8 mouse cellular contexts compared by ENCODE assay signal in the genomic region with DNA sequence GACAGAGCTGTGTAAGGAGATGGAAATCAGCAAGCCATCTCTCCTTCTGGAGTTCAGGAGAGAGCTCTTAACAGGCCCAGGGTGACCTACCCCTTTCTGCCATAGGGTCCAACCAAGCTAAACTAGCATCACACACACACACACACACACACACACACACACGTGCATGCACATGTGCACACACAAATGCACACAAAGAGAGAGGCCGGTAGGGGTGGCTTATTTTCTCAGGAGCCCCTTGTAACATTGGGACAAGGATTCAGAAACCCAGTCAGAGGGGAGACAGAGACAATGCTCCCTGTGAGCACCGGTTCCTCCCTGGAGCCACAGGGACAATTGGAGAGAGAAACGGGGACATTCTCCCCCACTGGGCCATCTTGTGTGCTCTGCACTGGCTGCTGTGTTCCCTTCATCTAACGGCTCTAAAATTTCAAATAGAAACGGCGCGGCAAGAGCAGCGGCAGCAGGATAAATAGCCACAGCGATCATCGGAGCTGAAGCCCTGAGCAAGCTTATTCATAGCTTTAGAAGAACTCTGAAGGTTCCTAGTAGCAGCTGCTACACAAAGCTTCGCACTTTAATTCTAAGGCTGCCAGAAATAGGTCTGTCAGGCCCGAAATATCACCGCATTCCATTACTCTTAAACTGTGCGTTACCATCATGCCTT. TPM values are rescaled to one million over a fixed set of nuclear protein-coding genes. Genes with fewer than 3 reads are reported as not detected.
DNase-seq lines count a peak whose midpoint lies in the region; ATAC-seq lines count a peak whose summit lies in the region.

No protein-coding gene starts in this region.

- DNase-seq in heart, adult 9 months (ENCODE audit: low spot score in 2 of 2): no peak
- DNase-seq in cerebellum, adult 9-11 months: peak; percentile 52
- peak; percentile 75 for DNase-seq in forebrain, embryonic 14.5 days (ENCODE audit: low spot score)
- no peak for DNase-seq in thymus, postnatal 0 days (ENCODE audit: low spot score)
- DNase-seq in thymus, adult 18-20 months: no peak
- no peak for DNase-seq in MN1 (ENCODE audit: low spot score)

- H3K27ac ChIP-seq in heart, embryonic 16.5 days (ENCODE audit: low read length): peak overlapping the region; percentile 80
- H3K27ac ChIP-seq in forebrain, embryonic 14.5 days (ENCODE audit: low read depth, low read length): peak overlapping the region; percentile 86
- H3K27ac ChIP-seq in midbrain, embryonic 13.5 days: peak overlapping the region; percentile 88

- no peak overlapping the region for H3K4me3 ChIP-seq in heart, embryonic 16.5 days (ENCODE audit: low read length)
- no peak overlapping the region for H3K4me3 ChIP-seq in forebrain, embryonic 14.5 days (ENCODE audit: low read depth, low read length)
- peak overlapping the region; percentile 7; the same call in 1 of the 2 replicates for H3K4me3 ChIP-seq in midbrain, embryonic 13.5 days (replicated peaks)

- H3K9me3 ChIP-seq in heart, embryonic 16.5 days (replicated peaks; ENCODE audit: control insufficient read depth, low read length): peaks cover 3% of the 10 kb centered on the region
- no peaks in the 10 kb centered on the region for H3K9me3 ChIP-seq in forebrain, embryonic 14.5 days (replicated peaks; ENCODE audit: control insufficient read depth, low read length)
- H3K9me3 ChIP-seq in midbrain, embryonic 13.5 days: 0 out of 2 replicates have a peak, but pooled peaks cover 3% of the 10 kb centered on the region

- H3K9ac ChIP-seq in heart, embryonic 16.5 days (ENCODE audit: low read length): peak overlapping the region; percentile 50
- H3K9ac ChIP-seq in forebrain, embryonic 14.5 days (ENCODE audit: low read length): peak overlapping the region; percentile 44
- peak overlapping the region; percentile 64 for H3K9ac ChIP-seq in midbrain, embryonic 13.5 days (replicated peaks)

- peak overlapping the region; percentile 21 for H3K4me2 ChIP-seq in heart, embryonic 16.5 days (ENCODE audit: low read depth, low read length)
- peak overlapping the region; percentile 20 for H3K4me2 ChIP-seq in forebrain, embryonic 14.5 days (ENCODE audit: low read length)
- H3K4me2 ChIP-seq in midbrain, embryonic 13.5 days (replicated peaks): peak overlapping the region; percentile 49

- H3K27me3 ChIP-seq in heart, embryonic 16.5 days (ENCODE audit: control insufficient read depth, insufficient read depth, low read length): no peaks in the 10 kb centered on the region
- H3K27me3 ChIP-seq in forebrain, embryonic 14.5 days (replicated peaks; ENCODE audit: control insufficient read depth, insufficient read depth, low read length): no peaks in the 10 kb centered on the region
- peaks cover 29% of the 10 kb centered on the region for H3K27me3 ChIP-seq in midbrain, embryonic 13.5 days

- no peak for ATAC-seq in heart, embryonic 16.5 days (replicated peaks; ENCODE audit: extremely low read depth, insufficient read depth, low FRiP score)
- ATAC-seq in forebrain, embryonic 14.5 days: peak; percentile 10; the same call in 1 of the 2 replicates
- peak; percentile 14; the same call in 1 of the 2 replicates for ATAC-seq in midbrain, embryonic 13.5 days

- H3K4me1 ChIP-seq in heart, embryonic 16.5 days (ENCODE audit: control insufficient read depth, insufficient read depth, low read length): peaks cover 36% of the 10 kb centered on the region
- H3K4me1 ChIP-seq in forebrain, embryonic 14.5 days (ENCODE audit: control insufficient read depth, insufficient read depth, low read length): peaks cover 10% of the 10 kb centered on the region; the same call in 1 of the 2 replicates
- H3K4me1 ChIP-seq in midbrain, embryonic 13.5 days (replicated peaks): peaks cover 17% of the 10 kb centered on the region

- H3K36me3 ChIP-seq in heart, embryonic 16.5 days (ENCODE audit: control insufficient read depth, insufficient read depth): no peaks in the 10 kb centered on the region
- H3K36me3 ChIP-seq in forebrain, embryonic 14.5 days (ENCODE audit: control insufficient read depth, insufficient read depth, low read length): no peaks in the 10 kb centered on the region
- no peaks in the 10 kb centered on the region for H3K36me3 ChIP-seq in midbrain, embryonic 13.5 days

- 17% methylated on average over 15 of the region's 15 CpGs for WGBS in heart, embryonic 16.5 days
- whole genome bisulfite sequencing in forebrain, embryonic 14.5 days: 4% methylated on average over 15 of the region's 15 CpGs
- 4% methylated on average over 15 of the region's 15 CpGs for WGBS in midbrain, embryonic 13.5 days

RNA-seq across cellular contexts. Expression of a gene that starts 21.7 kb away (rescaled TPM):
- polyA plus RNA-seq in heart, embryonic 16.5 days (2015; fragmentation: Nextera tagmentation; extraction: Ambion mirVana): 38.2 and 41.8 TPM in 2 replicates
- polyA plus RNA-seq in forebrain, embryonic 14.5 days (2014; fragmentation: Nextera tagmentation; extraction: Ambion mirVana): 30.2 and 34.5 TPM in 2 replicates
- 18.7 and 23.6 TPM in 2 replicates for polyA plus RNA-seq in midbrain, embryonic 13.5 days (2015; fragmentation: Nextera tagmentation; extraction: Ambion mirVana)
- polyA plus RNA-seq in thymus, postnatal 0 days (2015; fragmentation: Nextera tagmentation; extraction: Ambion mirVana): 30.3 and 34.3 TPM in 2 replicates

RNA-seq across cellular contexts. Expression of a gene that starts 43.7 kb away (rescaled TPM):
- polyA plus RNA-seq in heart, embryonic 16.5 days (2015; fragmentation: Nextera tagmentation; extraction: Ambion mirVana): 0.27 and 0.84 TPM in 2 replicates
- polyA plus RNA-seq in forebrain, embryonic 14.5 days (2014; fragmentation: Nextera tagmentation; extraction: Ambion mirVana): 0.07 and 0.70 TPM in 2 replicates
- polyA plus RNA-seq in midbrain, embryonic 13.5 days (2015; fragmentation: Nextera tagmentation; extraction: Ambion mirVana): 2.2 and 2.8 TPM in 2 replicates
- 0.98 and 1.0 TPM in 2 replicates for polyA plus RNA-seq in thymus, postnatal 0 days (2015; fragmentation: Nextera tagmentation; extraction: Ambion mirVana)

RNA-seq across cellular contexts. Expression of a gene that starts 55.7 kb away (rescaled TPM):
- polyA plus RNA-seq in heart, embryonic 16.5 days (2015; fragmentation: Nextera tagmentation; extraction: Ambion mirVana): 10.3 and 11.3 TPM in 2 replicates
- polyA plus RNA-seq in forebrain, embryonic 14.5 days (2014; fragmentation: Nextera tagmentation; extraction: Ambion mirVana): 10.0 and 10.6 TPM in 2 replicates
- 9.1 and 9.2 TPM in 2 replicates for polyA plus RNA-seq in midbrain, embryonic 13.5 days (2015; fragmentation: Nextera tagmentation; extraction: Ambion mirVana)
- polyA plus RNA-seq in thymus, postnatal 0 days (2015; fragmentation: Nextera tagmentation; extraction: Ambion mirVana): 15.8 and 17.5 TPM in 2 replicates

Comparison
In these comparisons a context has a peak if more than half of its experiments do, and no peak if none do; other contexts are left out.
1. DNase-seq: peak in cerebellum, adult 9-11 months (single experiment) and forebrain, embryonic 14.5 days (single experiment); none in heart, adult 9 months (0 of 2), thymus, postnatal 0 days (single experiment), thymus, adult 18-20 months (0 of 2) and MN1 (single experiment).
2. Peak in every context shown above with its lines, with median percentiles within 50 percentile points of each other: H3K27ac ChIP-seq, H3K4me2 ChIP-seq and H3K9ac ChIP-seq.